Mouse (Mus musculus): ENCODE data around the gene Pabpn1.

DNA sequence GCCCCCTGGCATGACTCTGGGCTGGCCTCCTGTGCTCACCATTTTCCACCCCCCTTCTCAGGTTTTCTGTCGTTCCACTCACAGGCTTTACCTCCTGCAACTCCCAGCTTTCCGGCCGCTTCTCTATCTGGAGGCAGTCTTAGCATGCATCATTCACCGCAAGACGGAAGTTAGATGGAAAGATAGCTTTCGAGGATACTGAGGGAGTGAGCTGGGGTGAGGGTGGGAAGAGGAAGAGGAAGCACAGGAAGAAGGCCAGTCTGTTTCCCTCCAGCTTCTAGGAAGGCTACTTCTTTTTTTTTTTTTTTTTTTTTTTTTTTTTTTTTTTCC lies 44.5 kb downstream of the Pabpn1 start:
- no peak for TF ChIP-seq POLR2A (IDR thresholded peaks at IDR 0.05; ENCODE audit: low read depth, low read length)
- no peak for TF ChIP-seq CTCF (IDR thresholded peaks at IDR 0.05; ENCODE audit: borderline replicate concordance, insufficient read depth, low read length)
